Mouse (Mus musculus) ES-E14 (cell line): ENCODE results near the gene Rab7.
"Not testable (repeated sequence)": the region's sequence is repeated elsewhere in the genome, so short reads cannot be mapped to it uniquely, and the experiment has no call there.

Source experiments
- CHD2 ChIP-seq: IDR thresholded peaks from 2 replicates; pipeline ENCODE4 v1.6.1; 2014; ENCODE audit warnings: mild to moderate bottlenecking, low read depth, low read length, inconsistent platforms
- ZC3H11A ChIP-seq: IDR thresholded peaks from 2 replicates; pipeline ENCODE4 v1.6.1; 2012; ENCODE audit warnings: low read depth, mild to moderate bottlenecking, inconsistent platforms, low read length, borderline replicate concordance

- TF ChIP-seq ZC3H11A, CHD2: not testable (repeated sequence)
Observed at GRCm38 (mm10) chr6:87962457-87962856, 82.6 kb downstream of the Rab7 start.
